Mouse (Mus musculus) mouse embryonic stem cell (cell line): ENCODE measurements around the gene Arhgap18.

Experiments
- in situ Hi-C, 2 experiments: fragments of 300-500 bp; cut with MboI; formaldehyde crosslinking; loops; 1 replicate in 1 of 2; 3 replicates in 1 of 2; pipeline ENCODE4 v1.14.3; 2019 to 2020; ENCODE audit warnings: low sequenced_read_pairs in 2 of 2, low pct_unique_long_range_greater_than_20kb in 1 of 2, mixed read lengths in 1 of 2; ENCODE audit not compliant: unreplicated experiment in 1 of 2

The Arhgap18 gene

GRCm38 (mm10) chr10:26772624-26773540, 19.7 kb downstream of the Arhgap18 start:
- in situ Hi-C loops, result no loop called here

- in situ Hi-C loops, result no loop called here
Observed at GRCm38 (mm10) chr10:26773541-26773940, 20.3 kb downstream of the Arhgap18 start.

GRCm38 (mm10) chr10:26774266-26774665, 21.0 kb downstream of the Arhgap18 start:
- in situ Hi-C loops, result no loop called here

GRCm38 (mm10) chr10:26776443-26776842, 23.2 kb downstream of the Arhgap18 start:
- in situ Hi-C loops, result no loop called here

- in situ Hi-C loops, result no loop called here
Observed at GRCm38 (mm10) chr10:26780581-26780980, 27.4 kb downstream of the Arhgap18 start.

- in situ Hi-C loops, result no loop called here
Observed at GRCm38 (mm10) chr10:26789680-26790079, 36.5 kb downstream of the Arhgap18 start.

GRCm38 (mm10) chr10:26791810-26792209, 38.6 kb downstream of the Arhgap18 start:
- in situ Hi-C loops, result no loop called here

GRCm38 (mm10) chr10:26793013-26793412, 39.8 kb downstream of the Arhgap18 start:
- in situ Hi-C loops, result no loop called here

- in situ Hi-C loops, result no loop called here
Observed at GRCm38 (mm10) chr10:26796432-26797286, 43.4 kb downstream of the Arhgap18 start.

- in situ Hi-C loops, result no loop called here
Observed at GRCm38 (mm10) chr10:26797287-26797672, 44.1 kb downstream of the Arhgap18 start.

GRCm38 (mm10) chr10:26798752-26799411, 45.7 kb downstream of the Arhgap18 start:
- in situ Hi-C loops, result no loop called here

- in situ Hi-C loops, result no loop called here
Observed at GRCm38 (mm10) chr10:26799562-26800051, 46.4 kb downstream of the Arhgap18 start.

- in situ Hi-C loops, result no loop called here
Observed at GRCm38 (mm10) chr10:26804351-26804983, 51.2 kb downstream of the Arhgap18 start.

- in situ Hi-C loops, result no loop called here
Observed at GRCm38 (mm10) chr10:26805007-26805406, 51.8 kb downstream of the Arhgap18 start.

- in situ Hi-C loops, result no loop called here
Observed at GRCm38 (mm10) chr10:26806092-26806491, 52.9 kb downstream of the Arhgap18 start.

GRCm38 (mm10) chr10:26810059-26810458, 56.8 kb downstream of the Arhgap18 start:
- in situ Hi-C loops, result no loop called here

GRCm38 (mm10) chr10:26810810-26811209, 57.6 kb downstream of the Arhgap18 start:
- in situ Hi-C loops, result no loop called here

GRCm38 (mm10) chr10:26811342-26811741, 58.1 kb downstream of the Arhgap18 start:
- in situ Hi-C loops, result no loop called here
